In the genomic region with DNA sequence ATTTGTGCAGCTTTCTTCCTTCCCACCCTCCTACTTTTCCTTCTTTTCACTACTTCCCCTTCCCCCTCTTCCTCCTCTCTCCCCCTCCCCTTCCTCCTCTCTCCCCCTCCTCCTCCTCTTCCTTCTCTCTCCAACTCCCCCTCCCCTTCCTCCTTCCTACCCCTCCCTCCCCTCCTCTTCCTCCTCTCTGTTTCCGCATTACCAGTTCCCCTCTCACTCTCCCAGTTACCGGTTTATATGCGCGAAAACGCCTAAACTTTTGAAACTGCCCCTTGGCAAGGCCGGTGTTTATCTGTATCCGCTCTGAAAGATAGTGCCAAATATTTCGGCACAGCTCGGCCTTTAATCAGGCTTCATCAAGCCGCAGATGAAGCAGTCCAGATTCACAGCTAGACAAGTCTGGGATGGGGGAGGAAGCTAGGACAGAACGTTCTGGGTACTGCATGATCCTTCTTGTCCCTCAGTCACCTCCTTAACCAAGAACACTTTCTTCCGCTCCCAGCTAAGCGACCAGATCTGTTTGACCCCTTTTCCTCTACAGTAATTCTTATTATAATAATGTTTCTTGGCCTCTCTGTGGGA, we compare ENCODE assay signal across 9 mouse cellular contexts. TPM values are rescaled to one million over a fixed set of nuclear protein-coding genes. Genes with fewer than 3 reads are reported as not detected.
DNase-seq lines count a peak whose midpoint lies in the region; TF ChIP-seq lines count a peak whose summit lies in the region.
"Had no signal": no experiment of that assay in that cellular context is flagged by ENCODE, and none has a peak within 500 bp of the region (broad histone marks: within the 10 kb centered on the region; RNA-seq: fewer than 3 reads in every experiment).

No protein-coding gene starts in this region.

- peak; percentile 12 to 30 for DNase-seq in adrenal gland, adult 18-20 months (ENCODE audit: low spot score in 2 of 2)
- no peak for DNase-seq in adrenal gland, postnatal 25 days
- DNase-seq in urinary bladder, postnatal 36 days (ENCODE audit: low spot score in 2 of 2): peak; percentile 25 to 67
- DNase-seq in urinary bladder, adult 2 months (ENCODE audit: low spot score): no peak
- DNase-seq in kidney, postnatal 10 days: peak; percentile 15
- DNase-seq in ovary, postnatal 14 days (ENCODE audit: low spot score): peak; percentile 4
- no peak for DNase-seq in spleen, adult 12 weeks (ENCODE audit: low spot score)
- DNase-seq in left cerebral cortex, adult 2 months (ENCODE audit: extremely low spot score in 1 of 2, low spot score in 2 of 2): no peak

- no peak for TF ChIP-seq CTCF in left cerebral cortex, adult 2 months (IDR thresholded peaks at IDR 0.05)

- intact Hi-C loops in left cerebral cortex, adult 2 months (cut with DNase I): no loop called here

- H3K4me3 ChIP-seq in left cerebral cortex, adult 2 months: no peak overlapping the region
- H3K4me3 ChIP-seq: neural tube, embryonic 13.5 days had no signal

- no peak overlapping the region for H3K27ac ChIP-seq in left cerebral cortex, adult 2 months
- H3K27ac ChIP-seq: neural tube, embryonic 13.5 days had no signal

RNA-seq across cellular contexts. Expression of gene Klhl2, which starts 30.9 kb away (rescaled TPM):
- 10 to 100 TPM; 53.2 to 76.0 TPM for total RNA-seq in adrenal gland, adult 18-20 months (2021)
- 88.0 and 88.5 TPM in 2 replicates for total RNA-seq in adrenal gland, postnatal 25 days (2021)
- polyA plus RNA-seq in urinary bladder, adult 2 months (2012; rRNA removed): 20.1 and 20.2 TPM in 2 replicates
- total RNA-seq in left cerebral cortex, adult 2 months (2021): 100 to 1,000 TPM; 158 to 173 TPM

Comparison
In these comparisons a context has a peak if more than half of its experiments do, and no peak if none do; other contexts are left out.
1. DNase-seq: peak in adrenal gland, adult 18-20 months (2 of 2), urinary bladder, postnatal 36 days (2 of 2), kidney, postnatal 10 days (single experiment) and ovary, postnatal 14 days (single experiment); none in adrenal gland, postnatal 25 days (single experiment), urinary bladder, adult 2 months (single experiment), spleen, adult 12 weeks (single experiment) and left cerebral cortex, adult 2 months (0 of 2).